Mouse (Mus musculus) liver, adult 2 months (tissue): ENCODE data around the gene Helz.

Experiments used
- CTCF ChIP-seq: fragments of 200-500 bp; IDR thresholded peaks from 2 replicates; pipeline ENCODE4 v1.5.1; 2011; ENCODE audit warnings: low read depth, low read length, control low read depth
- POLR2A ChIP-seq: fragments of 200-500 bp; IDR thresholded peaks from 2 replicates; pipeline ENCODE4 v1.6.1; 2011; ENCODE audit warnings: low read length, control low read depth; ENCODE audit not compliant: insufficient read depth; ENCODE audit errors: extremely low read depth

GRCm38 (mm10) chr11:107714368-107714767 is 166.6 kb downstream of the Helz start:
- no peak for TF ChIP-seq POLR2A
- no peak for TF ChIP-seq CTCF
